Mouse (Mus musculus) brown adipose tissue, adult 24 weeks (tissue): ENCODE measurements at regions not wholly inside any gene's neighbourhood (a gene's known extent, or its start where the extent isn't known, plus 50 kb on each side); places are given as distances from the start of the nearest gene placed in this dataset.

Source experiments
- H3K27ac ChIP-seq: fragments of 200-500 bp; replicated peaks from 2 replicates; pipeline ENCODE4 v1.5.1; 2012; ENCODE audit warnings: low read depth, mild to moderate bottlenecking, low read length
- H3K4me1 ChIP-seq: fragments of 200-500 bp; 2 replicates; pipeline ENCODE4 v1.6.1; 2012; ENCODE audit warnings: low read length, mixed read lengths; ENCODE audit not compliant: control insufficient read depth, insufficient read depth, insufficient read length
- H3K4me3 ChIP-seq: fragments of 200-500 bp; 2 replicates; pipeline ENCODE4 v1.5.1; 2012; ENCODE audit warnings: low read depth, mild to moderate bottlenecking, low read length, moderate library complexity; ENCODE audit not compliant: insufficient read depth

DNA sequence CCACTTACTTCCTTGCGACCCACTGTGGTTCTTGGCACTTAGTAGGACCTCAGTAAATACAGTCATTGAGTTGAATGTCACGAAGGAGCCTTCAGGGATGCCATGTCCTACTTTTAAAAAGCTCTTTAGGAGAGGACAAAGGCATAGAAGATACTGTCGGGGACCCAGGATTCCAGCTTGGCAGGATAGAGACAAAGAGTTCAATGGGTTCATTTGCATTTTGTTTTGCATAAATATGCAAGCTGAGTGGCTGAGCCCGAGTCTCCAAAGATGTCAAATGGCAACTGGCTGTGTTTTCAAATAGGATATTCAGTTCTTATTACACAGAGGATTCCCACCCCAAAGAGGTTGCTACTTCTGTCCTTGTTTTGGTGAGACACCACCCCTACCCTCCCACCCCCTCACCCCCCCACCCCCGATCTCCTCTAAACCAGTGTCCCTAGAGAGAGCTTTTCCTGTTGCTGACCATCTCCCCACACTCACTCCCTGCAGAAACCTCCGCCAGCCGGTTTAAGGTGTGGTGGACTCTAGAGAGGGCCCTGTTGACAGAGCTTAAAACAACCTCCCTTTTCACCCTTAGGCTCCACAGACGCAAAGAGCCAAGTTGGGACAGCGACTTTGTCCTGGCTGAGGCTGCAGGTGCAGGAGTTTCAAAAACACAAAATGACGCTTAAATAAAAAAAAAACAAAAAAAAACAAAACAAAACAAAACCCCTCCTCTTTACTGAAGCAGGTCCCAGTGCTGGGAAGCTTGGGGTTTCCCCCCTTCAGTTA, 57.9 kb downstream of the Sox9 start:
- no peak overlapping the region for H3K4me3 ChIP-seq
- no peaks in the 10 kb centered on the region for H3K4me1 ChIP-seq
- H3K27ac ChIP-seq: no peak overlapping the region

DNA sequence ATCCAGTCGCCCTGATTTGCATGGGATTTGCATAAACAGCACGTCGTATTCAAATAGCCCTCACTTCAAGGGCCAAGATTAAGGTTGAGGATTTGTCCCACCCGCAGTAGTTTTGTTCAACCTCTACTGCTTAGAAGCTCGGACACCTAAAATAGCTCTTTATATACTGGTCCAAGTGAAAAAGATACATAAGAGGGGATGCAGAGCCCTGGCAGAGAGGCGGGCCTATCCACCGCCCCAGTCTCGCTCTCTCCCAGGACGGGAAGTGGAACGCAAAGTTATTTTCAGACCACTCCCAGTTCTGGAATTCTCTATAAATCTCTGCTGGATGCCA, 58.4 kb downstream of the Sox9 start:
- Histone ChIP-seq H3K4me3 (no peak overlapping the region), H3K4me1 (no peaks in the 10 kb centered on the region), H3K27ac (no peak overlapping the region)

DNA sequence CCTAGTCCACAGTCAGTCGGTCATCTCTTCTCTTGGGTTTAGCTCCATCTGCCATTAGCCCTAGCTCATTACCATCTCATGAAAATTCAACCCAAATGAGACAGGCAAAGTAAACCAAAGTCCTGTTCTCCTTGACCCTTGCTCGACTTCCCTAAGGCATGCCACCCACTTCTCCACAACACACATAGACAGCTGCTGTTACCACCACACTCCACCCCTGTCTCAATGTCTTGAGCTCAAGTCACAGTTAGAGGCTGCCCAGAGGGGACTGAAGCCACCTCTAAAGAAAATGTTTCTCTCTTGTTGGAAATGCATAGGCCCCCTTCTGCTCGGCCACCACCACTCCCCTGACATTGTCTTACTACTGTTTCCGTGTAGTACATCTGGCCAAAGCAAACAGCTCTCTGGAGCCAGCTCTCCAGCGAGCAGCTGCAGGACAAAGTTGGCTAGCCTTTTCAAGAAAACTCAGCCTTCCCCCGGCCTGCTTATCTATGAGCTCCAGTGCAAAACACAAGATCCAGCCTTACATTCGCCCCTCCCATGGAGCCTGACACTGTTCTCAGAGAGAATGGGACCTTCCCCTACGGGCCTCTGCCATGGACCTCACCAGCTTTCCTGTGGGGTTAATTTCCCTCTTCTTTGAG, 62.4 kb downstream of the Sox9 start:
- H3K27ac ChIP-seq: no peak overlapping the region
- no peak overlapping the region for H3K4me3 ChIP-seq
- H3K4me1 ChIP-seq: no peaks in the 10 kb centered on the region

DNA sequence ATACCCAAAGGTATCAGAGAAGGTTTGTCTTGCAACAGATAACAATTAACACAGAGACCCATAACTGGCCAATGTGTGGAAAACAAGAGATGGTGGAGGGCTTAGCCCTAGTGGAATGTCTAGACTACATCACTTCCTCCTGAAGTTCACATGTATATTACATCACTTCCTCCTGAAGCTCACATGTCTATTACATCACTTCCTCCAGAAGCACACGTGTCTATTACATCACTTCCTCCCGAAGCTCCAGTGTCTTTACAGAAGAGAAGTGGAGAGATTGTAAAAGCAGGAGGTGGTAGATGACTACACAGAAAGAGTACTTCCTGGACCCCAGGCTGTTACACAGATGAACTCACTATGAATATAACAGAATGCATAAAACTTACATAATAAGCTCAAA, 65.1 kb downstream of the Sox9 start:
- Histone ChIP-seq H3K4me3 (no peak overlapping the region), H3K4me1 (no peaks in the 10 kb centered on the region), H3K27ac (no peak overlapping the region)

DNA sequence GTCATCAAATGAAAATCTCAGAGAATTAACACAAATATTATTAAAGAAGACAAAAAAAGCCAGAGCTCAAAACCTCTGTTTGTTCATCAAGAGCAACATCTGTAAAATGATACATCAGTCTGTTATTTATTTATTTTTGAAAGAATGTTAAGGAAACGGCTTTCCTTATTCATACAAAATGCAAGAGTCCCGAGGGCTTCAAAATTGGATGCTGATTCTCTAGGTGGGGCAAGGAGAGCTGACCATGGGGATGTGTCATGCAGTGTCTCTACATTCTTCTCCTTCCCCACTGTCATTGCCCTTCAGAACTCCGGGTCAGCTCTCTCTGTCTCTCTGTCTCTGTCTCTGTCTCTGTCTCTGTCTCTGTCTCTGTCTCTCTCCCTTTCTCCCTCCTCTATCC, 65.8 kb downstream of the Sox9 start:
- H3K4me3 ChIP-seq: no peak overlapping the region
- no peak overlapping the region for H3K27ac ChIP-seq
- no peaks in the 10 kb centered on the region for H3K4me1 ChIP-seq

DNA sequence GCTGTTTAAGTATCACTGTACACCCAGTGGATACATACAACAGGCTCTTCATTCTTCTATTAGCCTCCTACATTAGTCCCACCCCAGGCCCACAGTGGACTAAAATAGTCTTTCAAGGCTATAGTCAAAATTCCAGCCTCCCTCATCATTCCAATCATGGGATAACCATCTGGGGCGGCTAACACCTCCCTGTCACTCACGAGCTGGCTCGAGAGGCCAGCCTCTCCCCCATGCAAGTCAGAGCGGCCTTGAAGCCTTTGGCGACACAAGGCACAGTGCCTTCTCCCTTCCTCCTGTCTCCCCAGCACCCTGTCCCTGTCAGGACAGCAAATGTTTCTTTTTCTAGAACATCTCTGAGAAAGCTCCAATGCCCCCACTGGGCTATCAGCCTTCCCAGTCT, 68.0 kb downstream of the Sox9 start:
- no peak overlapping the region for H3K4me3 ChIP-seq
- H3K27ac ChIP-seq: no peak overlapping the region
- H3K4me1 ChIP-seq: no peaks in the 10 kb centered on the region

DNA sequence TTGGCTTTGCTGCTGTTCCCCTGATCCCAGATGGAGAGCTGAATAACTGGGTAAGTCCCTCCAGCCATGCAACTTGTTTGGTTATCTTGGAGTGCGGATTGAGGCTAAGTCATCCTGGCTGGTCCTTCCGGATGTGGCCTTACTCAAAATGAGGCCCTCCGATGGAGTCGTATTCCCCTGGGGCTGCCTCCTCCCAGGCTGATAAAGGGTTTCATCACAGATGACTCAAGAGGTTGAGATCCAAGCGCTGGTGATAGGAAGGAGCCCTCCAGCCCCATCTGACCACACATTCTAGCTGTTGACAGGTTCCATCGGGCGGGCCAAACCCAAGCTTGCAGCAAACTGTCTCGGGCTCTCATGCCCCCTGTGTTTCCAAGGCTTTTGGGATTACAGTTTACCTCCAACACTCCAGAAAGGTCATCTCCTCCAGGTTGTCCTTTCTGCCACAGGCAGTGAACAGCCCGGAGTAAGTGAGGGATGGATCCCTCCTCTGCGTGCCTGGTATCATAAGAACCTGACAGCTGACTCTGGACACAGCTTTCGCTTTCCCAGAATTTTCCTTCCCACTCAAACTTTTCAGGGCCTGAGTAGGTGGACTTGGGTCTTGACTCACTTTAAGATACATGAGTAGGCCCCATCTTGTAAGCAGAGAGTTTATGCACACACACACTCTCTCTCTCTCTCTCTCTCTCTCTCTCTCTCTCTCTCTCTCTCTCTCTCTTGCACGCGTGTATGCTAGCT, 68.7 kb downstream of the Sox9 start:
- Histone ChIP-seq H3K27ac (no peak overlapping the region), H3K4me3 (no peak overlapping the region), H3K4me1 (no peaks in the 10 kb centered on the region)

DNA sequence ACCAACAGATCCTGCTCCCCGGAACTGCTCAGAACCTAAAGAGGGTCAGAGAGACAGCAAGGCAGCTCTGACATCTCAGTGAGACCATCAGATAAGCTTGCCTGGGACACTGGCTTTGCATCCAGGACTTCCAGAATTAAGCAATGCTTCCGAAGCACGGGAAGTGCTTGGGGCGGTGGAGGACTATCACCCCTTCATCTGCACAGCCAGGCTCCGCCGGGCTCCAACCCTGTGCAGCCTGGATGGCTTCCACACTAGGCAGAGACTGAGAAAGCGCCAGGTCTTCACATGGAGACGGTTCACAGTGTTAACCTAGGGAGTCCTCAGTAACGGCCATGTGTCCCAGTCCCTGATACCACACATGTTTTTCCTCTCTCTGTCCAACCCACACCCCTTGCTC, 69.3 kb downstream of the Sox9 start:
- H3K27ac ChIP-seq: no peak overlapping the region

DNA sequence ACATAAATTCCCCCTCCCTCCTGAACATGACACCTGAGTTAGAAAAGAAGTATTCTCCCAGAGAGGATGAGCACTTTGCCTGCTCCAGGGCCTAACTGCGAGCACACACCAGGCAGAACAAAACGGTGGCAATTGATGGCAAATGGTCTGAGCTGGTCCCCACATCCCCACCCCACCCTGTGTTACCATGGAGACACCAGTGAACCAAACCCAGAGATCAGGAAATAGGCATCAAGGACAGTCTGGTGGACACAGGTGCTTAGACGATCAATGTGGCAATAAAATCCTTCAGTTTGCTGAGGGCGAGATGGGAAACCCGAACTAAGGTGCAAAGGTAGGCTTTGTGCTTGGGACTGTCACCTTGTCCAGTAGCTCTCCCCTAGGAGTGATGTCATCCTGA, 74.0 kb downstream of the Sox9 start:
- no peak overlapping the region for H3K4me3 ChIP-seq
- H3K27ac ChIP-seq: no peak overlapping the region
- no peaks in the 10 kb centered on the region for H3K4me1 ChIP-seq

More for the DNA sequence above, 69.3 kb downstream of the Sox9 start:
- Histone ChIP-seq H3K4me3 (no peak overlapping the region), H3K4me1 (no peaks in the 10 kb centered on the region)

DNA sequence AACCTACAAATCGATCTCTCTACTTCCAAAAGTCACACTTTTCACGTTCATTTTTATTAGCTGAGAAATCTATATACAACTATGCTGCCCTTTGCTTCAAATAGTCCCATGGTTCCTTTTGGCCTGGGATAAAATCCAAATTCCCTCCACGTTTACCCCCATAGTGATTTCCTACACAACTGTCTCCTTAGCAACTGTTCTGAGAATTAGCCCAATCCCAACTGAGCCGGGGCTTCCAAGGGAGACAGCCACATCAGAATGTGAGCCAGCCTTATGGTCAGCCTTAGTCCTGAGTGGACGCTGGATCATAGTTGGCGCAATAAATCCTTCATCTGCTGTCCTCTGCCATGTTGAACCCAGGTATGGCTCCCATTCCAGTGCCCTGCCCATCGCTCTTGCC, 77.3 kb downstream of the Sox9 start:
- no peak overlapping the region for H3K4me3 ChIP-seq
- no peak overlapping the region for H3K27ac ChIP-seq
- H3K4me1 ChIP-seq: no peaks in the 10 kb centered on the region

DNA sequence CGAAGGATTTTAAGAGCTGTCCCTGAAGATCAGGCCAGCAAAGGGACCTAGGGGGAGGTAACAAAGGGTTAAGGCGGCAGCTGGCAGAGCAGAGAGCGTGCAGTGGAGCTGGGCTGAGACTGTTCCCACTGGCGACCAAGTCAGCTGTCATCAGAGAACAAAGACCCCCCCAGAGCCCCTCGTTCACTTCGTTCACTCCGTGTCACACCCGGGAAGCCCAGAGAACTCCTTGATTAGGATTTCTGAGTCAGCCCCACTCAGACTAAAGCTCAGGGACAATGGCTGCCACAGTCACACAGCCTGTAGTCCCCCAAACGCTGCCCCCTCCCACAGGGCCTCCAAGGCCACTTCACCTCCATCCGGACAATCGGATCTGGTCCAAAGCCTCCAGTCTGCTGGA, 78.8 kb downstream of the Sox9 start:
- Histone ChIP-seq H3K4me3 (no peak overlapping the region), H3K4me1 (no peaks in the 10 kb centered on the region), H3K27ac (no peak overlapping the region)

DNA sequence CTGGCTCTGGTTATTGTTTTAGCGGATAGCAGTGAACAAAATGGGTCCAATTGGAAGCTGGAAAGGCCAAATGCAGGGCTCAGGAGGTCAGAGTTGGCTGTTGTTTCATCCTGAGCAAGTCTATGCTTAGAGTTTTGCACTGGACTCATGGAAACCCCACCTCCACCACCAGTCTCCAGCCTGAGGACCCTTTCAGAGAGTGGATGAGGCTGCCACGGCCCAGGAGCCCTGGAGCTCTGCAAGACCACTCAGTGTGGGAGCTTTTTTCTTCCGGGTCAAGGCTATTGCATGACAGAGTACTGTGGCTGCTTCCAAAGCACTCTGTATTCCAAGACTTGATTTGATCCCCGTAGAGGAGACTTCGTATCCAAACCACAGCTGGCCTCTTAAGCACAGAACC, 79.2 kb downstream of the Sox9 start:
- Histone ChIP-seq H3K4me1 (no peaks in the 10 kb centered on the region), H3K27ac (no peak overlapping the region), H3K4me3 (no peak overlapping the region)

DNA sequence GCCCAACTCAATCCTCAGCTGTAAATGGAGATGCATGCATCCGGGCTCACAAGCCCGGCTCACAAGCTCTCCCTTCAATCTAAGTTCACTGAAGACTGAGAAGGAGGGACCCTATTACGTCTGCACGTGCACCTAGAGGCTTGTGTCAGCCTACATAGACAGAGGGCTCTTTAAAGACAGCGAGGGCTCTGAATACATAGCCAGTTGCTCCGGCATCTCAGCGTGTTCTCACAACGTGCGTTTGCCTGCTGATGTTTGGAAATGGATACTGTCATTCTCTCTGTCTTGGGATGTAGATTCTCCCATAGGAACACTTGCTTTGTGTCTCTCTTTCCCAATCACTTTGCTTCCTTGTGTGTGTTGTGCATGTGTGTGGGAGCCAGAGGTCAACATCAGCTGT, 83.8 kb downstream of the Sox9 start:
- H3K4me3 ChIP-seq: no peak overlapping the region

DNA sequence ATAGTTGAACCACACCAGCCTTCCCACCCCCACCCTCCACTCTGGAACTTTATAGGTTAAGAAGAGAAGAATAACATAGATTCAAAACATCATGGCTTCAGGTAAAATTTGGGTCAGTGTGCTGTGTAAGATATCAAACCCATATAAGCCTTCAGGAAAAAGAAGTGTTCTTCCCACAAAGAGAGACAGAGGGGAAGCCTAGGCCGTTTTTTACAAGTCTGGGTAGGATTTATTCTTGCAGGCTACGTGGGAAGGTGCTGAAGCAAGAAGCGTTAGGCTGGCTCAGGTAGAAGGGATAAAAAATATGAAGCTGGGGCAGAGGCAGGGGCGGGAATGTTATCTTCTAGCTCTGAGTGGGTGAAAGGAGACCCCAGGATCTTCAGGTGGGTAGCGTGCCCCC, 87.5 kb downstream of the Sox9 start:
- peaks cover 4% of the 10 kb centered on the region; the same call in 1 of the 2 replicates for H3K4me1 ChIP-seq
- H3K4me3 ChIP-seq: no peak overlapping the region
- H3K27ac ChIP-seq: no peak overlapping the region

More for the DNA sequence above, 83.8 kb downstream of the Sox9 start:
- Histone ChIP-seq H3K4me1 (peaks cover 2% of the 10 kb centered on the region; the same call in 1 of the 2 replicates), H3K27ac (no peak overlapping the region)

DNA sequence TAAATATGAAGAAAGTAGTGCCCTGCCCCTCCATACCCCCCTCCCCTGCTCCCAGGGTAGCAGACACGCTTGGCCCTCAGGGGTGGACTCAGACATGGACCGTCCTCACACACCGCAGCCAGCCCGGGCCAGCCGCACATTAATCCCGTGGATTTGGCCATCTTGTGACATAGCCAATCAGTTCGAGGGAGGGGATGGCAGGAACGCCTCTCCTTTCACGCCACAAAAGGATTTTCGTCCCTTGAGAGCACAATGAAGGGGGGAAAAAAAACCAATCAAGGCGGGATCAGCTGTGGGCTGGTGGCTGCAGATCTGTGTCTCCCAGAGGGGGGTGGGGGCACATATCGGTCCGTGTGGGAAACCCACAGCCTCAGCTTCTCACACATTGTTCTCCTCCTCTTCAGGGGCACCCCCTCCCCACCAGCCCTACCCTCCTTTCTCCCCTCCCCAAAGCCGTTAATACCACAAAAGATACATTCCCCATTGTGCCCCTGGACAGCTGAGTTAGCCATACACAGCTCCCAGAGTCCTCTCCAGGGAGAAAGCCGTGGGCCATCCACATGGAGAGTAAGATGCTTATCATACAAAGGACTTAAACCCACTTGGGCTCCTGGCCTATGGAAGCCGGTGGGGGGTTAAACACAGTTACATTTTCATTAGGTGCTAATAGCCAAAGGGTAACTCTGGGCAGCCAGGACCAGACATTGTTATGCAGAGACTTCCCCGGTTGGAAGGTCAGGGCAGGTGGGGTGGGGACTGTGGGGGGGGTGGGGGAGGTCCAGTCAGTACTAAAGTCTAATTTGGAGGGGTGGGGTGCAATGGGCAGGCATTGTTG, 88.4 kb downstream of the Sox9 start:
- H3K27ac ChIP-seq: no peak overlapping the region
- peaks cover 4% of the 10 kb centered on the region; the same call in 1 of the 2 replicates for H3K4me1 ChIP-seq
- no peak overlapping the region for H3K4me3 ChIP-seq
